Mouse (Mus musculus) MEL (cell line): ENCODE data around the gene Oprm1.
A peak's percentile ranks its signal among the peaks of the same experiment; 100 is the strongest.

Experiments
- CTCF ChIP-seq, 3 experiments: IDR thresholded peaks in 2 of 3; conservative IDR thresholded peaks in 1 of 3; 2 replicates each; pipeline ENCODE4 v1.5.1; 2011 to 2012; ENCODE audit warnings: low read length in 3 of 3, low read depth in 2 of 3, mild to moderate bottlenecking in 2 of 3, improper control_type of control experiment in 1 of 3, inconsistent platforms in 1 of 3, mixed read lengths in 1 of 3, moderate library complexity in 1 of 3; ENCODE audit not compliant: control insufficient read depth in 1 of 3, insufficient read depth in 1 of 3, poor library complexity in 1 of 3, severe bottlenecking in 1 of 3
- E2F4 ChIP-seq: IDR thresholded peaks from 2 replicates; pipeline ENCODE4 v1.6.1; 2011; ENCODE audit warnings: low read depth, low read length, improper control_type of control experiment, borderline replicate concordance
- MYC ChIP-seq: IDR thresholded peaks from 2 replicates; pipeline ENCODE4 v1.6.1; 2011; ENCODE audit warnings: low read depth, mild to moderate bottlenecking, low read length, improper control_type of control experiment, moderate library complexity
- POLR2A ChIP-seq, 2 experiments: IDR thresholded peaks; 2 replicates each; pipeline ENCODE4 v1.6.1; 2011 to 2012; ENCODE audit warnings: low read length in 2 of 2, mild to moderate bottlenecking in 2 of 2, control low read depth in 1 of 2, improper control_type of control experiment in 1 of 2, low read depth in 1 of 2, moderate library complexity in 1 of 2; ENCODE audit not compliant: control insufficient read depth in 1 of 2, insufficient read depth in 1 of 2, poor library complexity in 1 of 2
- TAL1 ChIP-seq: IDR thresholded peaks from 2 replicates; pipeline ENCODE4 v1.6.1; 2012; ENCODE audit warnings: mild to moderate bottlenecking, inconsistent platforms, low read length, moderate library complexity, mixed read lengths
- UBTF ChIP-seq: IDR thresholded peaks from 2 replicates; pipeline ENCODE4 v1.6.1; 2012; ENCODE audit warnings: low read depth, mild to moderate bottlenecking, inconsistent platforms, low read length, improper control_type of control experiment, moderate library complexity, borderline replicate concordance; ENCODE audit not compliant: insufficient read depth
- ZMIZ1 ChIP-seq: IDR thresholded peaks from 2 replicates; pipeline ENCODE4 v1.6.1; 2012; ENCODE audit warnings: low read depth, mild to moderate bottlenecking, inconsistent platforms, low read length, improper control_type of control experiment, moderate library complexity

- TF ChIP-seq TAL1 = no peak
- TF ChIP-seq POLR2A (IDR thresholded peaks at IDR 0.05; ENCODE audit: control insufficient read depth in 1 of 2, insufficient read depth in 1 of 2, low read depth in 1 of 2, low read length in 2 of 2, poor library complexity in 1 of 2) = no peak
- TF ChIP-seq CTCF (IDR thresholded peaks at IDR 0.05 in 2 of 3, conservative IDR thresholded peaks at IDR 0.05 in 1 of 3; ENCODE audit: control insufficient read depth in 1 of 3, insufficient read depth in 1 of 3, low read depth in 2 of 3, low read length in 3 of 3, poor library complexity in 1 of 3, severe bottlenecking in 1 of 3) = peak; percentile 22 to 47 (median 40); a peak in 5 of 6 replicates
- TF ChIP-seq E2F4 = no peak
- no peak for TF ChIP-seq ZMIZ1
- no peak for TF ChIP-seq UBTF
- TF ChIP-seq MYC = no peak
Measured at GRCm38 (mm10) chr10:6728469-6728868, 29.8 kb upstream of the Oprm1 start.
